Mouse (Mus musculus): Measurements from ENCODE around the gene Rpl15. TPM values are rescaled to one million over a fixed set of nuclear protein-coding genes. Genes with fewer than 3 reads are reported as not detected.
"Not testable (repeated sequence)": the region's sequence is repeated elsewhere in the genome, so short reads cannot be mapped to it uniquely, and the experiment has no call there.

The Rpl15 gene
- polyA plus RNA-seq, 1 experiment from 2014 or later = 231 TPM

GRCm38 (mm10) chr14:18287391-18287790, 16.2 kb upstream of the Rpl15 start:
- Histone ChIP-seq H3K9ac (no peak overlapping the region), H3K27ac (replicated peaks) (no peak overlapping the region), H3K4me1 (replicated peaks) (no peaks in the 10 kb centered on the region), H3K27me3 (no peaks in the 10 kb centered on the region), H3K4me3 (replicated peaks) (no peak overlapping the region), H3K4me2 (no peak overlapping the region), H3K9me3 (replicated peaks) (no peaks in the 10 kb centered on the region), H3K36me3 (replicated peaks) (peaks cover 4% of the 10 kb centered on the region; the same call in 1 of the 2 replicates)
- no peak for ATAC-seq (ENCODE audit: insufficient read depth)
- WGBS (ENCODE audit: insufficient replicate concordance) = 68% methylated on average over 2 of the region's 2 CpGs

GRCm38 (mm10) chr14:18286441-18286840, 15.2 kb upstream of the Rpl15 start:
- H3K4me1 ChIP-seq (replicated peaks) = no peaks in the 10 kb centered on the region
- H3K4me3 ChIP-seq (replicated peaks) = no peak overlapping the region
- no peaks in the 10 kb centered on the region for H3K9me3 ChIP-seq (replicated peaks)
- ATAC-seq (ENCODE audit: insufficient read depth) = no peak
- peaks cover 6% of the 10 kb centered on the region; the same call in 1 of the 2 replicates for H3K36me3 ChIP-seq (replicated peaks)
- 78% methylated on average over 2 of the region's 2 CpGs for WGBS (ENCODE audit: insufficient replicate concordance)
- H3K4me2 ChIP-seq = no peak overlapping the region
- H3K9ac ChIP-seq = no peak overlapping the region
- no peak overlapping the region for H3K27ac ChIP-seq (replicated peaks)
- H3K27me3 ChIP-seq = no peaks in the 10 kb centered on the region

GRCm38 (mm10) chr14:18285476-18285875, 14.3 kb upstream of the Rpl15 start:
- no peak for ATAC-seq (ENCODE audit: insufficient read depth)
- Histone ChIP-seq H3K9me3 (replicated peaks) (no peaks in the 10 kb centered on the region), H3K27ac (replicated peaks) (no peak overlapping the region), H3K4me3 (replicated peaks) (no peak overlapping the region), H3K27me3 (no peaks in the 10 kb centered on the region), H3K4me1 (replicated peaks) (no peaks in the 10 kb centered on the region), H3K4me2 (no peak overlapping the region), H3K9ac (no peak overlapping the region), H3K36me3 (replicated peaks) (peaks cover 8% of the 10 kb centered on the region; the same call in 1 of the 2 replicates)
- 84% methylated on average over 3 of the region's 3 CpGs for WGBS (ENCODE audit: insufficient replicate concordance)

- 64% methylated on average over 2 of the region's 2 CpGs for WGBS (ENCODE audit: insufficient replicate concordance)
- no peaks in the 10 kb centered on the region for H3K9me3 ChIP-seq (replicated peaks)
- H3K4me3 ChIP-seq (replicated peaks) = no peak overlapping the region
- H3K36me3 ChIP-seq (replicated peaks) = peaks cover 13% of the 10 kb centered on the region
- no peak overlapping the region for H3K27ac ChIP-seq (replicated peaks)
- no peaks in the 10 kb centered on the region for H3K4me1 ChIP-seq (replicated peaks)
- H3K9ac ChIP-seq = no peak overlapping the region
- no peak overlapping the region for H3K4me2 ChIP-seq
- H3K27me3 ChIP-seq = no peaks in the 10 kb centered on the region
- ATAC-seq (ENCODE audit: insufficient read depth) = no peak
Measured at GRCm38 (mm10) chr14:18284581-18284980, 13.4 kb upstream of the Rpl15 start.

GRCm38 (mm10) chr14:18280375-18280774, 9.2 kb upstream of the Rpl15 start:
- H3K4me3 ChIP-seq (replicated peaks) = no peak overlapping the region
- no peaks in the 10 kb centered on the region for H3K4me1 ChIP-seq (replicated peaks)
- H3K9ac ChIP-seq = no peak overlapping the region
- no peak overlapping the region for H3K27ac ChIP-seq (replicated peaks)
- no peaks in the 10 kb centered on the region for H3K27me3 ChIP-seq
- no peak overlapping the region for H3K4me2 ChIP-seq
- no peaks in the 10 kb centered on the region for H3K9me3 ChIP-seq (replicated peaks)
- ATAC-seq (ENCODE audit: insufficient read depth) = no peak
- H3K36me3 ChIP-seq (replicated peaks) = peaks cover 37% of the 10 kb centered on the region
- 83% methylated on average over 5 of the region's 5 CpGs for WGBS (ENCODE audit: insufficient replicate concordance)

GRCm38 (mm10) chr14:18274526-18274925, 3.3 kb upstream of the Rpl15 start:
- Histone ChIP-seq H3K36me3 (replicated peaks) (peaks cover 24% of the 10 kb centered on the region), H3K27ac (replicated peaks) (no peak overlapping the region), H3K9me3 (replicated peaks) (no peaks in the 10 kb centered on the region), H3K9ac (no peak overlapping the region), H3K4me1 (replicated peaks) (peaks cover 12% of the 10 kb centered on the region), H3K27me3 (no peaks in the 10 kb centered on the region), H3K4me3 (replicated peaks) (no peak overlapping the region), H3K4me2 (no peak overlapping the region)
- 70% methylated on average over 1 of the region's 1 CpGs for WGBS (ENCODE audit: insufficient replicate concordance)
- ATAC-seq (ENCODE audit: insufficient read depth) = no peak

- WGBS (ENCODE audit: insufficient replicate concordance) = 2% methylated on average over 7 of the region's 7 CpGs
- Histone ChIP-seq H3K27ac (replicated peaks) (peak overlapping the region; percentile 87), H3K27me3 (no peaks in the 10 kb centered on the region), H3K9me3 (replicated peaks) (no peaks in the 10 kb centered on the region), H3K4me1 (replicated peaks) (peaks cover 17% of the 10 kb centered on the region), H3K4me2 (peak overlapping the region; percentile 90), H3K9ac (peak overlapping the region; percentile 87), H3K36me3 (replicated peaks) (peaks cover 19% of the 10 kb centered on the region), H3K4me3 (replicated peaks) (peak overlapping the region; percentile 85)
- ATAC-seq (ENCODE audit: insufficient read depth) = no peak
Measured at GRCm38 (mm10) chr14:18271666-18272065, 475 bp upstream of the Rpl15 start.

GRCm38 (mm10) chr14:18269947-18270528, 1.2 kb downstream of the Rpl15 start:
- not testable (repeated sequence) for ATAC-seq (ENCODE audit: insufficient read depth); H3K9me3 ChIP-seq (replicated peaks); H3K27me3 ChIP-seq
- Histone ChIP-seq H3K9ac (peak overlapping the region; percentile 87), H3K27ac (replicated peaks) (peak overlapping the region; percentile 87), H3K4me2 (peak overlapping the region; percentile 90), H3K4me3 (replicated peaks) (peak overlapping the region; percentile 85), H3K4me1 (replicated peaks) (peaks cover 17% of the 10 kb centered on the region), H3K36me3 (replicated peaks) (peaks cover 23% of the 10 kb centered on the region)
- under 1% methylated on average over 24 of the region's 24 CpGs for WGBS (ENCODE audit: insufficient replicate concordance)

- no peak for ATAC-seq (ENCODE audit: insufficient read depth)
- WGBS (ENCODE audit: insufficient replicate concordance) = 58% methylated on average over 4 of the region's 4 CpGs
- H3K27ac ChIP-seq (replicated peaks) = no peak overlapping the region
- H3K36me3 ChIP-seq (replicated peaks) = peaks cover 23% of the 10 kb centered on the region
- no peaks in the 10 kb centered on the region for H3K4me1 ChIP-seq (replicated peaks)
- H3K9me3 ChIP-seq (replicated peaks) = no peaks in the 10 kb centered on the region
- H3K9ac ChIP-seq = no peak overlapping the region
- H3K4me2 ChIP-seq = no peak overlapping the region
- H3K27me3 ChIP-seq = no peaks in the 10 kb centered on the region
- no peak overlapping the region for H3K4me3 ChIP-seq (replicated peaks)
Measured at GRCm38 (mm10) chr14:18263427-18263826, 7.8 kb downstream of the Rpl15 start.

- Histone ChIP-seq H3K27me3 (no peaks in the 10 kb centered on the region), H3K4me2 (no peak overlapping the region), H3K36me3 (replicated peaks) (0 out of 2 replicates have a peak, but pooled peaks cover 4% of the 10 kb centered on the region), H3K27ac (replicated peaks) (no peak overlapping the region), H3K9ac (no peak overlapping the region), H3K4me1 (replicated peaks) (no peaks in the 10 kb centered on the region), H3K9me3 (replicated peaks) (no peaks in the 10 kb centered on the region), H3K4me3 (replicated peaks) (no peak overlapping the region)
- WGBS (ENCODE audit: insufficient replicate concordance) = 74% methylated on average over 3 of the region's 3 CpGs
- no peak for ATAC-seq (ENCODE audit: insufficient read depth)
Measured at GRCm38 (mm10) chr14:18261203-18261602, 10.0 kb downstream of the Rpl15 start.

GRCm38 (mm10) chr14:18242638-18243130, 28.5 kb downstream of the Rpl15 start:
- Histone ChIP-seq H3K27me3 (no peaks in the 10 kb centered on the region), H3K36me3 (replicated peaks) (no peaks in the 10 kb centered on the region), H3K9me3 (replicated peaks) (no peaks in the 10 kb centered on the region), H3K4me3 (replicated peaks) (no peak overlapping the region), H3K9ac (no peak overlapping the region), H3K27ac (replicated peaks) (no peak overlapping the region), H3K4me2 (no peak overlapping the region), H3K4me1 (replicated peaks) (peaks cover 20% of the 10 kb centered on the region)
- no peak for ATAC-seq (ENCODE audit: insufficient read depth)
- 75% methylated on average over 21 of the region's 21 CpGs for WGBS (ENCODE audit: insufficient replicate concordance)

GRCm38 (mm10) chr14:18241786-18242185, 29.4 kb downstream of the Rpl15 start:
- H3K4me1 ChIP-seq (replicated peaks) = peaks cover 21% of the 10 kb centered on the region
- no peak overlapping the region for H3K9ac ChIP-seq
- H3K27ac ChIP-seq (replicated peaks) = no peak overlapping the region
- ATAC-seq (ENCODE audit: insufficient read depth) = no peak
- H3K4me2 ChIP-seq = no peak overlapping the region
- H3K4me3 ChIP-seq (replicated peaks) = no peak overlapping the region
- WGBS (ENCODE audit: insufficient replicate concordance) = 80% methylated on average over 4 of the region's 4 CpGs
- H3K36me3 ChIP-seq (replicated peaks) = no peaks in the 10 kb centered on the region
- H3K9me3 ChIP-seq (replicated peaks) = no peaks in the 10 kb centered on the region
- no peaks in the 10 kb centered on the region for H3K27me3 ChIP-seq
